Mouse (Mus musculus): ENCODE measurements around the gene Hoxd3. TPM values are rescaled to one million over a fixed set of nuclear protein-coding genes. Genes with fewer than 3 reads are reported as not detected.

The Hoxd3 gene
- 0.03 TPM in 1 of 2 replicates, not detected in the other for polyA plus RNA-seq (2015; fragmentation: Nextera tagmentation; extraction: Ambion mirVana)

DNA sequence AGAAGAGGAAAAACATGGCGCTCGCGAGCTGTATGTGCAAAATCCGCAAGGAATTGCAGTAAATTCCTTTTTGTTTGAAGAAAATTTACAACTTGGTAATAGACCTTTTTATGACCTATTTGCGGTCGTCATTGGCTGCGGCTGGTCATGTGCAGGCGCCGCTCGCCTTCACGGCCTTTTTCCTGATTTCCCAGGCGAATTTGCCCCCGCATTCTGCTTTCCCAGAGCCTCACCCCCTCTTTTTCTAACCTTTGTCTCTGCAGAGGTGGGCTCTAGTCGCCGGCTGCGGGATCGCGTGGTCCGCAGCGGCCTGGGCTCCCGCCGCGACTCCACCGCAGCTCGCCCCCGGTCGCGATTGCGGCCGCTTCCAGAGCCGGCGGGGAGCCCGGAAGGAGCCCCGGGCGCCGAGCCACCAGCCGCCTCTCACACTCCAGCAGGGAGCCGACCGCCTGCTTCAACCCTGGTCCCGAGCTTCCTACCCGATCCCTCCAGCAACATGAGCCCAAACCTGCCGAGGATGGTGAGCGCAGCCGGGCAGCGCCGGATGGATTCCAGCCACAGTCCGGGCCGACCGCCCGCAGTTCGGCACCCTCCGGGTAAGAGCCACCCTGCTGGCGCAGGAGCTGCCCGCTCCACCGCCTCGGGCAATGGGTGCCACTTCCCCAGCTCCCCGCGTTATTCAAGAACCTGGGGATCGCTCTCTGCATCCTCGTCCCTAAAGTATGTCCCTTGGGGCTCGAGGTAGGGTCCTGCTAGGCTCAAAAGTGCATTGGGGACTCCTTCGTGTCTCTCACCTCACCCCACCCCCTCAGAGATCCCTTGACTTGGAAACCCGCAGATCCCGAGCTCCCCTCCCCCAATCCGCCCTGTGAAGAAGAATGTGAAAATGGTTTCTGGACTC, at the start of gene Hoxd3, which contains the start of gene Hoxd4:
TSS of gene Hoxd3 (plus strand) at position 207 of the 901 bp plus-strand sequence.
TSS of gene Hoxd4 (plus strand) at position 209 of the 901 bp plus-strand sequence.
- Histone ChIP-seq H3K4me1 (replicated peaks) (0 out of 2 replicates have a peak, but pooled peaks cover 2% of the 10 kb centered on the region), H3K36me3 (replicated peaks) (no peaks in the 10 kb centered on the region), H3K4me2 (peak within 1 kb of the TSS; percentile 40), H3K4me3 (replicated peaks) (peak within 1 kb of the TSS; percentile 27), H3K27me3 (peaks cover 100% of the 10 kb centered on the region), H3K27ac (replicated peaks) (no peak within 1 kb of the TSS), H3K9ac (no peak within 1 kb of the TSS), H3K9me3 (replicated peaks) (no peaks in the 10 kb centered on the region)
- WGBS (ENCODE audit: insufficient replicate concordance): under 1% methylated on average over 65 of the region's 65 CpGs
- ATAC-seq (ENCODE audit: insufficient read depth): no peak

DNA sequence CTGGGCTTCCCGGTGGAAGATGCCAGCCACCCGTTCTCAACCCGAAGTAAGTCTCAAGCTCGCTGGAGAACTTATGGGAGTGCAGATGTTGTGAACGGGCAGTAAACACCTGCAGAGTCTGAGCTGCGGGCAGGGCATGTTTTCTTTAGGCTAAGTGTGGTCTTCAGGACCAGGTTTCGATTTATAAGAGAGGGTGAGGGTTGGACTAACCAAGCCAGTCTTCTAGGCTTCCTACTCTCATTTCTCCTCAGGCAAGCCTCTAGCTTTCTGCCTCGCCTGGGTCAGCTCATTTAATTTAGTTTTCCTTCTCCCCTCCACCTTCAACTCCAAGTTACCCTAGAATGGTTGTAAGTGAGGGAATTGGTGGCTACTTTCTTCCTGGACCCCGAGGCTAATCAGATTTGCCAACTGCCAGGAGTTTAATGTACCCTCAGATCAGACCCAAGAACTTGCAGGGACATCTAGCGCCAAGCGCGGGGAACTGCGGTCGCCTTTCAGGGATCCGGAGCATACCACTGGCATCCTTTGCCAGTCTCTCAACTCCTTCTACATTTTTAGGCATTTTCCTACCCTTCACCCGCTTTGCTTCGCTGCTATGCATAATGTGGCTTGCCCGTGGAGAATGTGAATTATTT, 48.3 kb upstream of the Hoxd3 start:
- H3K27me3 ChIP-seq: peaks cover 99% of the 10 kb centered on the region

DNA sequence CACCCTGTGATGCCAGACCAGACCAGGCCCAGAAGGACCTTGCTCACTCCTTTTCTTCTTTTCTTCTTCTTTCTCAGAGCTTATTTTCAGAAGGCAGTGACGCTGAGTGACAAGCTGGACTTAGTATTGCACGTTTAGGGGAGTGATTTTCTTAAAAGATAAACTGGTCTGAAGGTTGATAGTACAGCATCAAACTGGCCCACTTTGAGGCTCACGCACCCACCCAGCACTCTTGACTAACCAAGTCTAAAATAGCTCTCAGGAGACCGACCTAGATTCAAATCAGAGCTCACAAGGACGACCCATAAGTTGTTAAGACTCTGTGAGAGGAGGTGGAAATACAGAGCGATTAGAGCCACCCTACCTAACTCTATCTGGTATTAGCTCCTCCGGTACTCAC, 45.3 kb upstream of the Hoxd3 start:
- H3K9ac ChIP-seq: no peak overlapping the region
- peaks cover 99% of the 10 kb centered on the region for H3K27me3 ChIP-seq
- no peak overlapping the region for H3K4me3 ChIP-seq (replicated peaks)
- no peaks in the 10 kb centered on the region for H3K36me3 ChIP-seq (replicated peaks)
- 2% methylated on average over 7 of the region's 7 CpGs for WGBS (ENCODE audit: insufficient replicate concordance)
- no peaks in the 10 kb centered on the region; the same call in 1 of the 2 replicates for H3K4me1 ChIP-seq (replicated peaks)
- no peak for ATAC-seq (ENCODE audit: insufficient read depth)
- no peak overlapping the region for H3K27ac ChIP-seq (replicated peaks)
- no peak overlapping the region for H3K4me2 ChIP-seq
- no peaks in the 10 kb centered on the region for H3K9me3 ChIP-seq (replicated peaks)

More for the DNA sequence above, 48.3 kb upstream of the Hoxd3 start:
- Histone ChIP-seq H3K9me3 (replicated peaks) (no peaks in the 10 kb centered on the region), H3K4me1 (replicated peaks) (no peaks in the 10 kb centered on the region; the same call in 1 of the 2 replicates), H3K9ac (no peak overlapping the region), H3K4me2 (no peak overlapping the region), H3K4me3 (replicated peaks) (no peak overlapping the region), H3K36me3 (replicated peaks) (no peaks in the 10 kb centered on the region), H3K27ac (replicated peaks) (no peak overlapping the region)
- no peak for ATAC-seq (ENCODE audit: insufficient read depth)
- 3% methylated on average over 18 of the region's 18 CpGs for WGBS (ENCODE audit: insufficient replicate concordance)

DNA sequence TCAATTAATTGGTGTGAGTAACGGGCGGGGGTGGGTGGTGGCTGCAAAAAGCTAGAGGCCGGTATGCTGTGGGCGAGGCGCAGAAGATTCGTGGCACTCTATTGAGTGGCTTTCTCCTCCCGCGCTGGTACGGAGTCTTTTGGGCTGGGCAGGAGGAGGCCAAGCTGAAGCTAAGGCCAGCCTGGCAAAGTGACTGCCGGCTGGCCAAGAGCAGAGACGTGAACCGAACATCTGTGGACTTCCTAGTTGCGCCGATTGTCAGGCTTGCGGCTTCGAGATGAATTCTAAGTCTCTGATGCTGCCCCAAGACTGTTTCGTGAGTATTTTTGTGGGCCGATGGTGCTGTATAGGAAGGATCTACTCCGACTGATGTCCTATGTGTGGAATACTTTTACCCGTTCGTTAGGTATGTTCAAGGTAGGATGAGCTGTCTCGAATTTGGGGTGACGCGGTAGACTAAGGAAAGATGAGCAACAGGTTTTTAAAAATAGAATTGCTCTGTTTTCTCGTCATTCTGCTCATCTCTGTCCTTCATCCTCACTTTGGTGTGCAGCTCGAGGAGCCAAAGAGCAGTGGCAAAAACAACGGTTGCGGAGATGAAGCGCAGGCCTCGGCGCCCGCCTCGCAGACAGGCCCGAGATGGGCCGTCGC, 44.4 kb upstream of the Hoxd3 start:
- Histone ChIP-seq H3K36me3 (replicated peaks) (no peaks in the 10 kb centered on the region), H3K4me1 (replicated peaks) (no peaks in the 10 kb centered on the region; the same call in 1 of the 2 replicates), H3K9me3 (replicated peaks) (no peaks in the 10 kb centered on the region), H3K9ac (no peak overlapping the region), H3K4me3 (replicated peaks) (no peak overlapping the region), H3K27me3 (peaks cover 99% of the 10 kb centered on the region), H3K4me2 (no peak overlapping the region), H3K27ac (replicated peaks) (no peak overlapping the region)
- 4% methylated on average over 36 of the region's 36 CpGs for WGBS (ENCODE audit: insufficient replicate concordance)
- no peak for ATAC-seq (ENCODE audit: insufficient read depth)

DNA sequence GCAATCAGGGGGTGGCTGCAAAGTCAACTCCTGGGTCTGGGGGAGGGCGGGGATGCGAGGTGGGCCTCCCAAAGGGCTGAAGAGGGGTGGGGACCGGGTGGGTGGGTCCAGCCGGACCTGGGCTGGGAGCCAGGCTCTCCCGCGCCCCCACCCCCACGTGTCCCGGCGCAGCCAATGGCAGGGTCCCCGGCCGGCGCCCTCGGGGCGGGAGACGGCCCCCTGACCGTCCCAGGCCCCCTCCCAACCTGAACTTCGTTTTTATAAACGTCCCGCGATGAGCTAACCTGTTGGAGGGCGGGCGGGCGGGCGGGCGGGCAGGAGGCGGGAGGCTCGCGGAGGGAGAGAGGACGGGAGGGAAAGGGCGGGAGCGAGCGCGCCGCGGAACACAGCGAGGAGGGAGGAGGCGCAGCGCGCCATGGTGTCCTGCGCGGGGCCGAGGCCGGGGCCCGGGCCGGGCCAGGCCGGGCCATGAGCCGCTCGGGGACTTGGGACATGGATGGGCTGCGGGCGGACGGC, 43.8 kb upstream of the Hoxd3 start, which contains the start of gene Hoxd13:
TSS of gene Hoxd13 (plus strand) at position 469 of the 516 bp plus-strand sequence.
- Histone ChIP-seq H3K27me3 (peaks cover 99% of the 10 kb centered on the region), H3K27ac (replicated peaks) (no peak within 1 kb of the TSS), H3K4me3 (replicated peaks) (peak within 1 kb of the TSS; percentile 37), H3K9ac (no peak within 1 kb of the TSS), H3K36me3 (replicated peaks) (no peaks in the 10 kb centered on the region), H3K4me2 (peak within 1 kb of the TSS; percentile 54), H3K9me3 (replicated peaks) (no peaks in the 10 kb centered on the region), H3K4me1 (replicated peaks) (no peaks in the 10 kb centered on the region; the same call in 1 of the 2 replicates)
- ATAC-seq (ENCODE audit: insufficient read depth): no peak
- 1% methylated on average over 46 of the region's 51 CpGs for WGBS (ENCODE audit: insufficient replicate concordance)

DNA sequence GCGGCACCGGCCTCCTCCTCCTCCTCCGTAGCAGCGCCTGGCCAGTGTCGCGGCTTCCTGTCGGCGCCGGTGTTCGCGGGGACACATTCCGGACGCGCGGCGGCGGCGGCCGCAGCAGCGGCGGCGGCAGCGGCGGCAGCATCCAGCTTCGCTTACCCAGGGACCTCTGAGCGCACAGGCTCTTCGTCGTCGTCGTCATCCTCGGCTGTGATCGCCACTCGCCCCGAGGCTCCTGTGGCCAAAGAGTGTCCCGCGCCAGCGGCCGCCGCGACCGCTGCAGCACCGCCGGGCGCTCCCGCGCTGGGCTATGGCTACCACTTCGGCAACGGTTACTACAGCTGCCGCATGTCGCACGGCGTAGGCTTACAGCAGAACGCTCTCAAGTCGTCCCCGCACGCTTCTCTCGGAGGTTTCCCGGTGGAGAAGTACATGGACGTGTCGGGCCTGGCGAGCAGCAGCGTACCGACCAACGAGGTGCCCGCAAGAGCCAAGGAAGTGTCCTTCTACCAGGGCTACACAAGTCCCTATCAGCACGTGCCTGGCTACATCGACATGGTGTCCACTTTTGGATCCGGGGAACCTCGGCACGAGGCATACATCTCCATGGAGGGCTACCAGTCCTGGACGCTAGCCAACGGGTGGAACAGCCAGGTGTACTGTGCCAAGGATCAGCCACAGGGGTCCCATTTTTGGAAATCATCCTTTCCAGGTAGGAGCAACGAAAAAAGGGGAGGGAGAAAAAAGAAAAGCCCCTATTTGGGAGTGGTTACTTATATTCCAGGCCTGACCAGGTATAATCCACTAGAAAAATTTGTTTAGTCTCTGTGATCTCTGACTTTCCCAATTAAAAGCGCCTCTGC, 43.1 kb upstream of the Hoxd3 start:
- Histone ChIP-seq H3K4me2 (peak overlapping the region; percentile 54), H3K4me3 (replicated peaks) (peak overlapping the region; percentile 37), H3K36me3 (replicated peaks) (no peaks in the 10 kb centered on the region), H3K4me1 (replicated peaks) (no peaks in the 10 kb centered on the region; the same call in 1 of the 2 replicates), H3K9me3 (replicated peaks) (no peaks in the 10 kb centered on the region), H3K9ac (no peak overlapping the region), H3K27me3 (peaks cover 99% of the 10 kb centered on the region), H3K27ac (replicated peaks) (no peak overlapping the region)
- ATAC-seq (ENCODE audit: insufficient read depth): no peak
- WGBS (ENCODE audit: insufficient replicate concordance): 1% methylated on average over 67 of the region's 74 CpGs

DNA sequence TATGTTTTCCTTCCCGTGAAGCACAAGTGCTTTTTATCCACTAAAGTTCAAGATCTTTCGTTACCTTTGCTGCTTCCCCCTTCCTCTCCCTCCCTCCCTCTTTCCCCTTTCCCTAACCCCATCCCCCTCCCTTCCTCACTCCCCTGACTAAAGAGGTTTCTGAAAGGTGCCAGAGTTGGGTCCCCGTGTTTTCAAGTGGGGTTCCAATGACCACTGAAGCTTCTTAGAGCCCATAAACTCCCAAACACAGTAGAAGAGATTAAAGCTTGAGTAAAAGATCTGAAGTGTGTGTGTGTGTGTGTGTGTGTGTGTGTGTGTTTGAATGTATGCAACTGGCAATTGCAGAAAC, 42.5 kb upstream of the Hoxd3 start:
- Histone ChIP-seq H3K27ac (replicated peaks) (no peak overlapping the region), H3K27me3 (peaks cover 99% of the 10 kb centered on the region), H3K4me2 (no peak overlapping the region), H3K9me3 (replicated peaks) (no peaks in the 10 kb centered on the region), H3K9ac (no peak overlapping the region), H3K36me3 (replicated peaks) (no peaks in the 10 kb centered on the region), H3K4me1 (replicated peaks) (no peaks in the 10 kb centered on the region; the same call in 1 of the 2 replicates), H3K4me3 (replicated peaks) (no peak overlapping the region)
- 2% methylated on average over 3 of the region's 3 CpGs for WGBS (ENCODE audit: insufficient replicate concordance)
- no peak for ATAC-seq (ENCODE audit: insufficient read depth)

DNA sequence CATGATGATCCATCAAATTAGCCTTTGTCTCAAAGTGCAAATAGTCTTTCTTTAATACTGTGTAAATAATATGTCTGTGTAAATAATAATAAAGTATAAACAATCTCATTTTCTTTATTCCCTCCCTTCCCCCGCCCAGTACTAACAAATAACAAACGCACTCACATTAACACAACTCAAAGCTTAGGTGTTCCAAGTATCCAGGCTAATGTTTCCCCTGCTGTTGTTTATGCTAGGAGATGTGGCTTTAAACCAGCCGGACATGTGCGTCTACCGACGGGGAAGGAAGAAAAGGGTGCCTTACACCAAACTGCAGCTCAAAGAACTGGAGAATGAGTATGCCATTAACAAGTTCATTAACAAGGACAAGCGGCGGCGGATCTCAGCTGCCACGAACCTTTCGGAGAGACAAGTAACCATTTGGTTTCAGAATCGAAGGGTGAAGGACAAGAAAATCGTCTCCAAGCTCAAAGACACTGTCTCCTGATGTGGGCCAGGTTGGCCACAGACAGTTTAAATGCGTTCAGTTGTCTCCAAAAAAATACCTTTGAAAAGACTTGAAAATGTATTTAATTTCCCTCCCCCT, 42.0 kb upstream of the Hoxd3 start:
- Histone ChIP-seq H3K9me3 (replicated peaks) (no peaks in the 10 kb centered on the region), H3K27ac (replicated peaks) (no peak overlapping the region), H3K4me2 (no peak overlapping the region), H3K36me3 (replicated peaks) (no peaks in the 10 kb centered on the region), H3K4me1 (replicated peaks) (no peaks in the 10 kb centered on the region; the same call in 1 of the 2 replicates), H3K9ac (no peak overlapping the region), H3K27me3 (peaks cover 99% of the 10 kb centered on the region), H3K4me3 (replicated peaks) (no peak overlapping the region)
- ATAC-seq (ENCODE audit: insufficient read depth): no peak
- WGBS (ENCODE audit: insufficient replicate concordance): 3% methylated on average over 14 of the region's 14 CpGs

DNA sequence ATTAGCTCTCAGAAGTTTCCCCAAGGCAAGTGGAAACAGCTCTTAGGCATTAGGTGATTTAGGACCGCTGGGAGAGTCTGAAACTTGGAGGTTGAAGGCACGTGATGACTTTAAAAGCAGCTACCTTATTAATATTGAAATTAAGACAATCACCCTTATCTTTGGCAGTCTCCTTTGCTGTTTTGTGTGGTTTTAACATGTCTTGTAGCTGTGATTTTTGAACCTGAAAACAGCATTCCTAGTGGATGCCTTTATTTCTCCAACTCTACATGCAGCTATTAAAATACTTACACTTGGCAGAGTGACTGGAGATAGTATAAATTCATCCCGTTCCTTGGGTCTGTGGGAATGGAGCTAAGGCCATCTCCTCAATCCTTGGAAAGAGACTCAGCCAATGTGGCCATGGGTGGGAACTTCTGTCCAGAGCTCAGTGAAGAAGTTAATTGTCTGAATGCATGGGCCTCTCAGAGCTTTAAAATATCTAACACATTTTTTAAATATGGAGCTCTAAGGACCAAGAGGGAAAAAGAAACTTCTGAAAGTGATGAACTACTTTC, 41.0 kb upstream of the Hoxd3 start:
- no peak for ATAC-seq (ENCODE audit: insufficient read depth)
- H3K4me1 ChIP-seq (replicated peaks): no peaks in the 10 kb centered on the region; the same call in 1 of the 2 replicates
- no peak overlapping the region for H3K27ac ChIP-seq (replicated peaks)
- no peaks in the 10 kb centered on the region for H3K9me3 ChIP-seq (replicated peaks)
- H3K9ac ChIP-seq: no peak overlapping the region
- peaks cover 99% of the 10 kb centered on the region for H3K27me3 ChIP-seq
- no peaks in the 10 kb centered on the region for H3K36me3 ChIP-seq (replicated peaks)
- 6% methylated on average over 3 of the region's 3 CpGs for WGBS (ENCODE audit: insufficient replicate concordance)
- H3K4me2 ChIP-seq: no peak overlapping the region
- no peak overlapping the region for H3K4me3 ChIP-seq (replicated peaks)
